Mouse (Mus musculus): ENCODE measurements around the gene Cd3eap.
A peak's percentile ranks its signal among the peaks of the same experiment; 100 is the strongest.

Cd3eap gene

DNA sequence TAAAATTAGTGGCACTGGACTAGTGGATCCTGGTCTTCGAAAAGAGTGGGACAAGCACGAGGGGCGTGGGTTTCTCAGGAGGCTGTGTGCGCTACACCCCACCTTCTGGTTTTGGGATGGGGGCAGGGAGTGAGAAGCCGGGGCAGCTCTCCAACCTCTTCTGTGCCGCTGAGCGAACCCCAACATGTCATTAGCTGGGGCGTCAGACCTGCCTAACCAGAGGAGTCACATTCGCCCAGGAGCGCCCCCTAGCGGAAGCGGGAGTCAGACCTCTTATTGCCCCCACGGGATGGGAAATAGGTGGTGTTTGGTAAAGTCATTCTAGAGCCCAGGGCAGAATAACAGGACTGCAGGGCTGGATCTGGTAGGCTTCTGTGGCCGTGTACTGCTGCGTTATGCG, 2.4 kb upstream of the Cd3eap start:
- peak; percentile 82 for DNase-seq

DNA sequence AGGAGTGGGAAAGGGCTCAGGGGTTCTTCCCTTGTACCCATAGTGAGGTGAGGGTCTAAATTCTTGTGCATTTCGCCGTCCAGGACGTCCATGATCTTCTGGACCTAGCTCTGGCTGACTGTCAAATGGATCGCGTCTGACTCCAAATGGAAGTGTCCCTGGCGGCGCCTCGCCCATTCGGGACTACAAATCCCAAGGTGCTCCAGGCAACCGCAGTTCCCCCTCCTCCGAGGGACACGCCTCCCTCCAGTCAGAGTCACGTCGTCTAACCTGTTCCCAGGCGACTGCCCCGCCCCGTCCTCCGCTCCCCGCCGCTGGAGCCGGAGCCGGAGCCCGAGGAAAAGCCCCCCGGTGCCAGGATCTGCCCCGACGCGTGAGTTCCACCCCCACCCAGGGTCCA, 1.7 kb upstream of the Cd3eap start:
- DNase-seq = peak; percentile 96

DNA sequence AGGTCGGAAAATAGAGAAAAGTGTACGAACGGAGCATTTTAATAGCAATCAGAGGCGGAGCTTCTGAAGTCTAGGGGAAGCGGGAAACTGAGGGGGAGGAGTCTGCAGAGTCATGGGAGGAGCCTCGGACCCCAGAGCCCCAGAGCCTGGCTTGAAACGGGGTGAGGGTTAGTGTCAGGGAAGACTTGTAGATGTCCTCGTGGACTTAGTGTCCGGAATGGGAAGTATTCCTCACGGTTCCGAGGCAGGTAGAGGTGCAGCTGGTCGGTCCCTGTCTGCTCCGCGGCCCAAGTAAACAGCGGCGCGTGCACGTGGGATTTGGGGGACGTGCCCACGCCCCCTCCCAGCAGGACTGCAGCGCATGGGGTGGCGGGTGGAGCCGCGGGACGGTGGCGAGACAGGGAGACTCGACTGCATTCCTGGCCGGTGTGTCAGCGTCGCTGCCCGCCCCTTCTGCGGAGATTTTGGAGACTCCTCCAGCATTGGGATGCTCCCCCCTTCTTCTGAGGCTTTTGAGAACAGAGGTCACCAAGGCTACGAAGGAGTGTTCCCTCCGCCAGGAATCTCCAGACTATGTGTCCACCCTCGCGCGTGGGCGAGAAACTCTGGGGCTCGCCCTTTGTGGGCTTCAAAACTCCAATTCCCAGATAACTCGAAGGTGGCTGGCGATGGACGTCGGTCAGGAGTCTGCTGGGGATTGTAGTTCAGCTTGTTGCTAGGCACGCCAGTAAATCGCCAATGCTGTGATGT, 784 bp upstream of the Cd3eap start:
- peak; percentile 85 for DNase-seq

DNA sequence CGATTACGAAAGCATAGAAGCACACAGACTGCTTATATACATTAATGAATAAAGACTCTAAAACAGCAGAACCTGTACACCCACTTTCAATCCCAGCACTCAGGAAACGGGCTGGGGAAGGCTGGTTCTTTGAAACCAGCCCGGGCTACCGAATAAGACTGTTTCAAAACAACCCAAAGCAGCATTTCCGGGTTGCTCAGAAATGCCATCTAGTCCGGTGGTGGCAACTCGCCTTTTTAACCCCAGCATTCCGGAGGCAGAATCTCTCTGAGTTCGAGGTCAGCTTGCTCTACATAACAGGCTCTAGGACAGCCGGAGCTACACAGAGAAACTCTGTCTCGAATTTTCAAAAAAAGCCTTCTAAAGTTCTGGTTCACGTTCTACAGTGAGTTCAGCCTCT, 649 bp downstream of the Cd3eap start:
- no peak for DNase-seq

DNA sequence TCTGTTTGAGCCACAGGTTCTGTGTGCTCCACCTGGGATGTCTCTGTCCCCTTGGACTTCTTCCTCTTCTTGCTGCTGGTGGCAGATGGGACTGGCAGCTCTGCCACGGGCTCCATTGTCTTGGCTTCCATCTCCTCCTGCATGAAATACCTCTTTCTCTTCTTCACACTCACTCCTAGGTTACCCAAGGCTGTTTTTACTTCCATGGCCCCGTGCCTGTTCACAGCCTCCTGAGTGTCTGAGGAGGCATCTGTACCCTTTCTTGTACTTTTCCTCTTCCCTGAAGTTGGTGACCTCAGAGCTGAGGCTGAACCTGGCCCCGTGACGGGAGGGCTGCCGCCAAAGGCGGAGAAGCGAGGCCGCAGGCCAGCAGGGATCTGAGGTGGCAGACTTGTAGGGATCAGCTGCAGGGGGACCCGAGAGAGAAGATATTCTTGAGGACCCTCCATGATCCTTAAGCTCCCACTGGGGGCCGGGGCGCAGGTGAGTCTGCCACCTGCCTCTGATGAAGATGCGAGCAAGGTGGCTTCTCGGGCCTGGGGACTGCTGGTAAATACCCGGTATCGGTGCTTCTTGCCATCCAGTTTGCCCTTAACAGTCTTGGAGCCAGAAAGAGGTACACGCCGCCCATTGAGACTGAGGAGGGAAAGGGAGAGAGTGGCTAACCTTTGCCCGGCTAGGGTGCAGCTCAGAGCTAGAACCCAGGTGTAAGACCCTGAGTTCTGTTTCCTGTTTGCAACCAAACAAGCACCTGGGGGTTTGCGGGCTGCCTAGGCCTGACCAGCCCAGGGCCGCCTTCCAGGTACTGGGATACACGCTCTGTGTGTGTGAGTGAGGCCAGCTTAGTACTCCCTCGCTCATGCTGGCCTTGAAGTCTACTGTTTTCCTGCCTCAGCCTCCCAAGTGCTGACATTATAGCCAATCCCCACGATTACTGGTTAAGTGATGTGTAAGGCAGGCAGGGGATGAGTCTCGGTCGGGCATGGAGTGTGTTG, 1.6 kb downstream of the Cd3eap start:
- DNase-seq = no peak

DNA sequence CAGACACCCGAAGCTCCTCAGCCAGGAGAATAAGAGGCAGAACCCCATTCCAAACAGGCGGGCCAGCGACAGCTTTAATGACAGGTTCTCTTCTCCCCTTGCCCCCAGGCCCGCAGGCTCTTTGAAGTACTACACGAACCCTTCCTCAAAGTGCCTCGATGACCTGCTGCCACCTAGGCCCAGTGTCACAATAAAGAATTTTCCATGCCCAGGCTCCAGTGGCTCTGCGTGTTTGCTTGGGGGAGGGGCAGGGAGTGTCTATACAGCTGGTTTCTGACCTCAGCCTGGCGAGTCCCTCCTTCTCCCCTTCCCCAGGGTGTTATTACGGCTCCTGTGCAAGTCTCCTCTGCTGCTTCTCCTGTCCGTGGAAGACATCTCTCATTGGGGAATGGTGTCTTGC, 3.0 kb downstream of the Cd3eap start:
- DNase-seq = no peak

DNA sequence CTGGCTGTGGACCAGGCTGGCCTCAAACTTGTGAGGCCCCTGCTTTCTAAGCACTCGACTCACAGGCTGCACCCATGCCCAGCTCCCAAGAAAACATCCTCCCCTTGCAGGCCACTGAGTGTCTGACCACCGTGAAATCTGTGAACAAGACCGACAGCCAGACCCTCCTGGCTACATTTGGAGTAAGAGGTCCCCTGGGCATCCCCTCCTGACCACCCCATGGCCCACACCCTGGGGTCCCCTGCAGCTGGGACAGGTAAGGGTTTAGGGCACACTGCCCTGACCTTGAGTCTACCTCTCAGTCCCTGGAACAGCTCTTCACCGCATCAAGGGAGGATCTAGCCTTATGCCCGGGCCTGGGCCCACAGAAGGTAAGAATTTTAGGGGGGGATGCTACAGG, 4.3 kb downstream of the Cd3eap start:
- DNase-seq = no peak

DNA sequence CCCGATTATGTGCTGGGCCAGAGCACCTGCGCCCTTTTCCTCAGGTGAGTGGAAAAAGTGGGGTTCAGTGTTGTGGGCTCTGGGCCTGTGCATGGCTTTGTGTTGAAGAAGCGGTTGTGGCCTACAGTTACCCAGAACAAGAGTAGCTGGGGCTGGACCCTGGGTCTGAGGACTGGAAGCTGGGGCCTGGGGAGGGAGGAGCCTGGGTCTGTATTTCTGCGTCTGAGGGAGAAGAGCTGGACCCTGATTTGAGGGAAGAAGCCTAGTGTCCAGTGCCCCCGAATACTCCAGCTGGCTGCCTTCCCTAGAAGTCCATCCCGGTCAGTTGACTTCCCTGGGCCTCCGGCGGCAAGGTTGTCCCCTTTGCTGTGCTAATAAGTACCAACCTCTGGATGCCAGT, 9.1 kb downstream of the Cd3eap start:
- no peak for DNase-seq

DNA sequence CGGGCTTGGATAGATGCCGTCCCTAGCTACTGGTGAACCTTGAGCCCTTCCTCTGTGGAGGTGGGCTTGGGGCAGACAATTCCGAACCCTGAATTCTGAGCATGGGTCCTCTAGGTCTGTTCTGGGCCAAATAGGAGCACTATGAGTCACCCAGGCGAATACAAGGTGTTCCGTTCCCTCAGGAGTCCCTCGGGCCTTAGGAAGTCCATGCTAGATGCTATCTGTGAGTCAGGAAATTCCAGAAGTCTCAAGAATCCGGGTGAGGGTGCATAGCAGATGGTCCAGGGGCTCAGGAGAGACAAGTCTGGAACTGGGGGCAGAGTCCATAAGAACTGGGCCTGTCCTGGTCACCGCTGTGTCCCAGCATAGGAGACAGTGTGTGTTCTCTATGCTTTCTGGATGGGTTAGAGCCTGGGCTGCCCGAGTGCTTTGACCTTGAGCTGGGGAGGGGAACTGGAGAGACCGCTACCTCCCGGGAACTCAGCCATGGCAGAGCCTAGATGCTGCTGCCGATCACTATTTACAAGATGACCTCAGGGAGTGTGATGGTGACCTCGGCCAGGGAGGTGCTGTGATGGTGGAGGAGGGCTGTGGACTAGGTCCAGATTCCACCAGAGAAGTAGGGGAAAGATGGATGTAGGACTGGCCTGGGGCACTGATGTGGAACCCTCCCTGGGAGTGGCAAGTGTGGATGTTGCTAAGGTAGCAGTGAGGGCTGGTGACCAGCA, 9.9 kb downstream of the Cd3eap start:
- no peak for DNase-seq

DNA sequence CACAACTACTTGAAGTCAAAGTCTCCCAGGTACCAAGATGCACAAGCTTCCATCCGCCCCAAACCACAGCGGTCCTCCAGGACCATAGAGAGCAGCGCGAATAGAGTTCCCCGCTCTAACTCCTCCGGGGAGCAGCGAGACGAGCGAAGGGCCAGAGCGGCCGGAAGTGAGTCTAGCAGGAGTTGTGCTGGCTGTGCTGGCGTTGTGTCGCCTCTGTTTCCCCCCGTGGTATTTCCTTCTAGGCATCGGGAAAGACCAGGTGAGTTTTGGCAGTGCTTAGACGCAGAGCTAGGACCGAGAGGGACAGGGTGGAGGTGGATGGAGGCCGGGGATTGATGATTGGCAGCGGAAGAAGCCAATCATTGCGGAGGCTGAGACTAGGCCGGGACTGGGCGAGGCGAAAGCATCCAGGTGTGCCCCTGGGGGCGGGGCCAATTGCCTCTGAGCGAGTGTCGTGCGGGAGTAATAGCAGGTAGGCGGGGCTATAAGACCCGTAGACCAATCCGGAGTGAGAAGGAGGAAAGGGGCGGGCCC, 14.3 kb downstream of the Cd3eap start:
- DNase-seq = peak; percentile 95

DNA sequence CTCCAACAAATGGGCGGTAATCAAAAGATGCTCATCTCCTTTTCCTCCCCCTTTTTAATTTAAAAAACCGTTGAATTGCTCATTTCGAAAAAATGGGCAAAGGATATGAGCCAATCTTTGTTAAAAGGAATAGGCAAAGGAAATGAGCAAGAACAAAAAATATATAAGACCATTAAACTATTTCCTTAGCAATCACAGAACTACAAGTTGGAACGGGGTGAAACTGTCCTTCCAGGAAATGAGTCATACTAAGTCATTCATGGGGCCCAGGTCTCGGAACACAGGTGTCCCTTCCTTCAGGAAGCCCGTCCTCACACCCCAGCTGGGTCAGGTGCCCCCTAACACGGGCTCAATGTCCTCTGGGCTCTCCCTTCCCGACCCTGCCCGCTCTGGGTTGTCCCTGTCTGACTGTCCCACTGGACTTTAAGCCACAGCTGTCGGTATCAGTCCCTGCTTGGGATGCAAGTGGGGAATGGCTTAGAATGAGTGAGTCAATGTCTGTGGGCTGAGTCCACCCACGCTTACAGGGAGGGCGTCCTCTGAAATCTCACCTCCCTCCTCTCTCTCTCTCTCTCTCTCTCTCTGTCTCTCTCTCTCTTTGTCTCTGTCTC, 14.9 kb downstream of the Cd3eap start, which contains the start of gene Ercc1:
TSS of gene Ercc1 (plus strand) at position 542 of the 611 bp plus-strand sequence.
- DNase-seq = no peak

DNA sequence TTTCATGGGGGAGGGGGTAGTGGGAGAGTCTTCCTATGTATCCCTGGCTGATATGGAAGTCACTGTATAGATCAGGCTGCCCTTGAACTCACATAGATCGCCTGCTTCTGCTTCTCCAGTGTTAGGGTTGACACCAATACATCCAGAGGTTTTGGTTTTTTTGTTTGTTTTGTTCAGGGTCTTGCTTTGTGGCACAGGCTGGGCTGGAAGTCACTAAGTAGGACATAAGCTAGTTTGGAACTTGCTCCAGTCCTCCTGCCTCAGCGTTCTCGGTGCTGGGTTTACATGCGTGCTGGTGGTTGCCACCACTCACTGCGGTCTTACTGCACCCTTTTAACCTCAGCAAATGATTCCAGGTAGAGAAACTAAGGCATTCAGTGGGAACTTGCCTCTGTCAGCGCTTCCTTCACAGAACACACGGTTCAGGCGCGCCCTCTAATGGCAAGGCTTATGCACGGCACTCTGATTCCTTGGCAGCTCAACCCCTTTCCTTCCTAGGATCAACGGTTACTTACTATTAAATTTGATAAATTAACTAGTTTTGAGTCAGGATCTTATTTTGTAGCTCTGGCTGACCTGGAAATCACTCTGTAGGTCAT, 16.0 kb downstream of the Cd3eap start:
- peak; percentile 84 for DNase-seq

DNA sequence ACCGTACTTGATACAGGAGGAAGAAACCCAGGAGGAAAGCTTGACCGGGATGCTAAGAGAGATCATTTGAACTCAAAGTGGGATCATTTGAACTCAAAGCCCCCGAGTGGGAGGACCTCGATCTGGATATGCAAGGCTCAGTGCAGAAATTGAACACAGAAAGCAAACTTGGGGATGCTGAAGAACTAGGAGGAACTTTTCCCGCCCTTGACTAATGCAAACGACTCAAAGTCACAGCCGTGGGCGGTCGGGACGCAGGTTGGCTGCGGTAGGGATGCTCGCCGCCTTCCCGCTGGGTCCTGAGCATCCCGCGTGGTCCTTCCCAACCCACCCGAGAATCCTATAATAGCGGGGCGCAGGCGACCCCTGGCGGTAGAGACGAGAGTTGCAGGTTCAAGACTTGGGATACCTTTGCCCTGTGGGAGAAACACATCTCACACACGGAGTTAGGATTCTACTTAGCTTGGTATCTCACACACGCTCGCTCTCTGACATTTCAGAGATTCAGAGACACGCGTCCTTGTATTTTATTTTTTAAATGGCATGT, 16.7 kb downstream of the Cd3eap start:
- DNase-seq = peak; percentile 91

DNA sequence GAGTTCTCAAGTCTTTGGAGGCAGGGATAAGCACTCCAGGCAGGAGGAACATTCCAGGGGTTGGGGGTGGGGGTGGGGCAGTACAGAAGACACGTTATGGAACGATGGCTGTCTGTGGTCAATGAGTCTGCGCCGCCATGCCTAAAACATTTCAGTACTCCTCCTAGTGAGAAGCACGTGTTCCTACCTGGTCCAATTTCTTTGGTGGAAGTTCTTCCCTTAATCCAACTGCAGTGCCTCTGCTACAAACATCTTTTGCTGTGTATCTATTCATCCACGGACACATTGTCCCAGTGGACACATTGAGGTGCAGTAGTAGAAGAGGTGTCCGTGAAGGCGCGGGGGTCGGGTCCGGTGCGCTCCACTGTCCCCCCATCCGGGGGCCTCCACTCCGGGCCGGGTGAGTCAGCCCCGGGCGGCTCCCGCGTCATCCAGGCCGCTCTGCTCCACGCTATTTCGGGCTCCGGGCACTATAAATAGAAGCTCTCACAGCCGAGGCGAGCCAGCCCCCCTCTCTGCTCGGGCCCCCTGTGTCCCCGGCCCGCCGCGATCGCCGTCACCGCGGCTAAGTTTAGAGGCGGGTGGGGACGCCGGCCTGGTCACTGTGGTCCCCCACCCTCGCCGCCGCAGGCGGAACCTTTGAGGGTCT, 17.4 kb downstream of the Cd3eap start:
- peak; percentile 49 for DNase-seq

DNA sequence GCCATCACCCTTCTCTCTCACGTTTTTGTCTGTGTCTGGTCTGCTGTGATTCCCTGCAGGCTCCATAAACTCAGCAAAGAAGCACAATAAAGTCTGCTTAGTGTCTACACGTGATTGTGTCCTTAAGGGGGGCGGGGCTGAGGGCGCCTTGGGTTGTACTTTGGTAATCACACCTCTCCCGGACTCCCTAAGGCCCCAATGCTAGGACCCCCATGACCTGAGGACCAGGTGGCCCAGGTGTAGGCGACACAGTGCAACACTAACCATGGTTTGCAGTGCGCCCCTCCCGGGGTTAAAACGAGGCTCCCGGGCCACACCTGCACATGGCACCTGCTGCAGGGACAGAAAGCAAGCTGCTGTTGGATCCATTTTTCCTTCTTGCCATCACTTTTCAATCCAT, 18.0 kb downstream of the Cd3eap start:
- no peak for DNase-seq

DNA sequence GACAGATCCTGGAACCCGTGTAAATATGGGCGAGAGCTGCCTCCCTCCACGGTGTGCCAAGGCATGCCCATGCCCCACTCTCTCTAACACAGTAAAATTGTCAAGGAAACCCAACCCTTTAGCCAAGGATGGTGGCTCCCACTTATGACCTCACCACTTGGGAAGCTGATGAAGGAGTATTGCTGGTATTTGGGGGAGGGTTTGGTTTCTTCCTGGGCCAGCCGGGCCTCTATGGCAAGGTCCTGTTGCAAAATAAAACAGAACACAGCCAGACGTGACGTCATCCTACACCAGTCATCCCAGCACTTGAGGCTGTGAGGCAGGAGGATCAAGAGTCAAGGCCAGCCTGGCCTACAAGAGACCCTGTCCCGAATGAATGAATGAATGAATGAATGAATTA, 20.7 kb downstream of the Cd3eap start:
- DNase-seq = peak; percentile 30

DNA sequence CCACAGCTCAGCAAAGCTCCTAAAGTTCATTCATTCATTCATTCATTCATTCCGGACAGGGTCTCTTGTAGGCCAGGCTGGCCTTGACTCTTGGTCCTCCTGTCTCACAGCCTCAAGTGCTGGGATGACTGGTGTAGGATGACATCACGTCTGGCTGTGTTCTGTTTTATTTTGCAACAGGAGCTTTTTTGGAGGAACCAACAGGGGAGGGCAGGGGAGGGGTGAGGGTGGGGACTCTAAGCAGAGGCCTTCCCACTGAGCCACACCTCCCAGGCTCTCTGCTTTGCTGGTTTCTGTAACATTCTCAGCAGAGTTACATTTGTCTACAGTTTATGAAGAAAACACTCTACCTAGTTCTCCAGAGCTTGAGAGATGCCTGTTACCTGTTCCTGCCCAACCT, 21.2 kb downstream of the Cd3eap start:
- DNase-seq = no peak

DNA sequence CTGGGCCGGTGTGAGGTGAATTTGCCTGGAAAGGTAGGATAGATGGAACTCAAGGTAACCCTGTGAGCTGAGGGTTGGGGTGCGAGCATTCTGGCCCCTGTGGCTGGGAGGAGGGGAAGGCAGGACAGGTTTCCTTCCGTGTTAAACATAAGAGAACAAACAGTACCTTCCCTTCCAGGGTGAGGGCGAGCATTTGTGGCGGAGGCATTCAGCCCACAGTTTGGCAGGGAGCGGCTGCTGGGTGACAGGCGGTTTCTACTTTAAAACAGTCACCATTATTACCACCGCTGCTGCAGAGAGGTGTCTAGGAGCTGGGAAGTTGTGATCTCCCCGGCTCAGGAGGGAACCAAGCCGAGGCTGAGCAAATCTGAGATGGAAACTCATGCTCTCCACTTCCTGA, 22.2 kb downstream of the Cd3eap start:
- DNase-seq = no peak

DNA sequence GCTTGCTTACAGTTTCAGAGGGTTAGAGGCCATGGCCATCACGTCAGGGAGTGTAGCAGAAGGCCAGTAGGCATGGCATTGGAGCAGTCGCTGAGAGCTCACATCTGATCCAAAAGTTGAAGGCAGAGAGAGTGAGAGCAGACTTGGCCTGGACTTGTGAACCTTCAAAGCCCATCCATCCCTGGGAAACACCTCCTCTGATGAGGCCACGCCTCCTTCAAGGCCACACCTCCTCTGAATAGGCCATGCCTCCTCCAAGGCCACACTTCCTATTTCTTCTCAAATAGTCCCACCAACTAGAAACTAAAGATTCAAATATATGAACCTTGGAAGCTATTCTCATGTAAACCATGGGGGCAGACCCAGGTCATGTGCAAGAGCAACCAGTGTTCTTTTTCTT, 23.7 kb downstream of the Cd3eap start:
- DNase-seq = peak; percentile 60

DNA sequence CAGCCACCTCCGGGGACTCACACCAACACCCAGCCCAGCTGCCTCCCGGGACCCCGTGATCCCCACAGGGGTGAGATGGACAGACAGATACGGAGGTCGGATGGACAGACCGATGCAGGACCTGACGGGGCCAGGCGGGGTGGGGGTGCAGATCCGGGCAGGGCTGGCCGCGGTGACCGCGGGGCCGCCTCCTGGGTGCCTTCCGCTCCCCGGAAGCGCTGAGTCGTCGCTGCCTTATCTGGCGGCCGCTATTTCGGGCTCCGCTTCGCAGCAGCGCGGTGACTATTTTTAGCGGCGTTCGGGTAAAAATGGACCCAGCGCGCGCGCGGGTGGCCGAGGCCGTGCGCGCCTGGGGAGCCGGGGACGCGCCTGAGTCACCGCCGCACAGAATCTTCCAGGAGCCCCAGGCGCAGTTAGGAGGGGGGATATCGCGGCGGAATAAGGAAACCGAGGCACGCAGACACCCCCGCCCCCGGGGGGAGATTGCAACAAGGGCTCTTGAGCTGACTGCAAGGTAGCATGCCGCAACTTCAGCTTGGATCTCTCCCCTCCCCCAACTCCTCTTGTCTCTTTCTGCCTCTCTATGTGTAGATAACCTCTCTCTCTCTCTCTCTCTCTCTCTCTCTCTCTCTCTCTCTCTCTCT, 26.5 kb downstream of the Cd3eap start:
- peak; percentile 85 for DNase-seq

DNA sequence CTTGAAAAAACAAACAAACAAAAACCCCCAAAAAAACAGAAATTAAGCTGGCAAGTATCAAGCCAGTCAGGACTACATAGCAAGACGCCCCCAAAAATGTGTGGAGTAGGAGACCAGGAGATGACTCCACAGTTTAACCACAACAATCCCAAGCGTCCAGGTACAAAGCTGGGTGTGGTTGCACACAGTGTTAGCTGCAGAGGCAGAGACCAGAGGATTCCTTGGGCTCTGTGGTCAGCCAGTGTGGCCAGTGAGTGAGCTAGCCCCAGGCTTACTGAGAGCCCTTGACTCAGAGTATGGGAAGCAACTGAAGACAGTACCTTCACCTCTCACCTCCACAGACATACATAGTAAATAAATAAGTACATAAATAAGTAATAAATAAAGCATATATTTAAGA, 27.4 kb downstream of the Cd3eap start:
- no peak for DNase-seq

All from lung, postnatal 10 days (tissue).